In the genomic region with DNA sequence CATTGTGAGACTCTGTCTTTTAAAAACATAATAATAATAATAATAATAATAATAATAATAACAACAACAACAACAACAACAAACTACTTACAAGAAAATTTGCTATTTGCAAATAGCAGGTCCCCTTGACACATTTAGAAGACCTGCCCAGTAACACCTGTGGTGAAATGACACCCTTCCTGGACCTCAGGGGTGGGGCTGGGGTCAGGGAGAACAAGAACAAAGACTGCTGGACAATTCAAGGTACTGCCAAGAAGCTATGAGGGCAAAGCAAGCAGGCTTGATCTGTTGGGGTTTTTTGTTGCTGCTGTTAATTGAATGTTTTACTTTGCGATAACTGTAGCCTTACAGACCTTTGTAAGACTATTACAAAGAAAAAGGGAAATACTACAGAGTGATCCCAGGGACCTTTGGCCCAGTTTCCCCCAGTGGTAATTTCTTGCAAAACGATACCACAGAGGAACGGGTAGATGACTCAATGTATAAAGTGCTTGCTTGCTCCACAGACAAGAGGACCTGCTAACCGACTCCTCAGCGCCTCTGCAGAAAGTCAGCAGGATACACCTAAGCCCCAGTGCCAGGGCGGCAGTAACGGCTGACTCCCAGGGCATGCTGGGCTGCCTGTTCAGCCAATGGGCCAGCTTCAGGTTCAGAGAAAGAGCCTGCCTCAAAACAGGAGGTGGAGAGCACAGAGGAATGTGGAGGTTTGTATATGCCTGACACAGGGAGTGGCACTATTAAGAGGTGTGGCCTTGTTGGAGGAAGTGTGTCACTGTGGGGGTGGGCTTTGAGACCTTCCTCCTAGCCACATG, we compare ENCODE assay signal across 15 mouse cellular contexts. TPM values are rescaled to one million over a fixed set of nuclear protein-coding genes. Genes with fewer than 3 reads are reported as not detected.
A peak's percentile ranks its signal among the peaks of the same experiment; 100 is the strongest.
DNase-seq lines count a peak whose midpoint lies in the region; ATAC-seq and TF ChIP-seq lines count a peak whose summit lies in the region.
"Had no signal": no experiment of that assay in that cellular context is flagged by ENCODE, and none has a peak within 500 bp of the region (broad histone marks: within the 10 kb centered on the region; RNA-seq: fewer than 3 reads in every experiment).

No protein-coding gene starts in this region.

- H3K36me3 ChIP-seq in intestine, postnatal 0 days (ENCODE audit: control insufficient read depth, insufficient read depth) = no peaks in the 10 kb centered on the region
- H3K36me3 ChIP-seq in forebrain, embryonic 15.5 days = no peaks in the 10 kb centered on the region
- H3K36me3 ChIP-seq: hindbrain, embryonic 12.5 days; limb, embryonic 13.5 days; midbrain, embryonic 15.5 days had no signal

- H3K27me3 ChIP-seq in intestine, postnatal 0 days (replicated peaks; ENCODE audit: control insufficient read depth, insufficient read depth, low read length) = no peaks in the 10 kb centered on the region
- H3K27me3 ChIP-seq in forebrain, embryonic 15.5 days = no peaks in the 10 kb centered on the region
- H3K27me3 ChIP-seq: CH12.LX; hindbrain, embryonic 12.5 days; limb, embryonic 13.5 days; midbrain, embryonic 15.5 days had no signal

- DNase-seq in lung, adult 18-20 months = peak; percentile 33 to 46
- no peak for DNase-seq in lung, postnatal 14 days
- DNase-seq in R1 (ENCODE audit: low read depth, low spot score) = peak; percentile 98
- no peak for DNase-seq in urinary bladder, adult 2 months (ENCODE audit: low spot score)
- no peak for DNase-seq in kidney, postnatal 36 days
- DNase-seq: kidney, adult 9 months; thymus, postnatal 36 days had no signal

- H3K4me3 ChIP-seq in intestine, postnatal 0 days (ENCODE audit: low read depth, low read length) = no peak overlapping the region
- H3K4me3 ChIP-seq in forebrain, embryonic 15.5 days = no peak overlapping the region
- H3K4me3 ChIP-seq: hindbrain, embryonic 12.5 days; limb, embryonic 13.5 days; midbrain, embryonic 15.5 days had no signal

- TF ChIP-seq CTCF in intestine, postnatal 0 days (IDR thresholded peaks at IDR 0.05; ENCODE audit: low read depth) = no peak

- no peak overlapping the region for H3K9ac ChIP-seq in intestine, postnatal 0 days (ENCODE audit: low read depth, low read length)
- no peak overlapping the region for H3K9ac ChIP-seq in forebrain, embryonic 15.5 days (replicated peaks)
- H3K9ac ChIP-seq: hindbrain, embryonic 12.5 days; limb, embryonic 13.5 days; midbrain, embryonic 15.5 days had no signal

- no peaks in the 10 kb centered on the region for H3K9me3 ChIP-seq in intestine, postnatal 0 days (ENCODE audit: control insufficient read depth)
- H3K9me3 ChIP-seq in forebrain, embryonic 15.5 days = no peaks in the 10 kb centered on the region
- H3K9me3 ChIP-seq: hindbrain, embryonic 12.5 days; limb, embryonic 13.5 days; midbrain, embryonic 15.5 days had no signal

- H3K4me2 ChIP-seq in intestine, postnatal 0 days (replicated peaks; ENCODE audit: low read depth) = no peak overlapping the region
- no peak overlapping the region for H3K4me2 ChIP-seq in forebrain, embryonic 15.5 days (replicated peaks)
- H3K4me2 ChIP-seq: hindbrain, embryonic 12.5 days; limb, embryonic 13.5 days; midbrain, embryonic 15.5 days had no signal

- no peaks in the 10 kb centered on the region for H3K4me1 ChIP-seq in intestine, postnatal 0 days (replicated peaks; ENCODE audit: control insufficient read depth, insufficient read depth, low read length)
- H3K4me1 ChIP-seq in forebrain, embryonic 15.5 days = no peaks in the 10 kb centered on the region
- H3K4me1 ChIP-seq: hindbrain, embryonic 12.5 days; midbrain, embryonic 15.5 days had no signal

- ATAC-seq in intestine, postnatal 0 days = peak; percentile 49
- ATAC-seq in neutrophil, adult 5-6 weeks (ENCODE audit: extremely low read depth, insufficient number of reproducible peaks, low FRiP score, poor library complexity, severe bottlenecking) = peak; percentile 77
- no peak for ATAC-seq in forebrain, embryonic 15.5 days (replicated peaks)
- ATAC-seq: activated CD4-positive, CD25-positive, alpha-beta regulatory T cell, adult 4 months; midbrain, embryonic 15.5 days had no signal

- 73% methylated on average over 7 of the region's 7 CpGs for WGBS in intestine, postnatal 0 days
- WGBS in forebrain, embryonic 15.5 days = 87% methylated on average over 7 of the region's 7 CpGs

- H3K27ac ChIP-seq in intestine, postnatal 0 days (ENCODE audit: low read depth, low read length) = no peak overlapping the region
- no peak overlapping the region for H3K27ac ChIP-seq in forebrain, embryonic 15.5 days (replicated peaks)
- H3K27ac ChIP-seq: hindbrain, embryonic 12.5 days; limb, embryonic 13.5 days; midbrain, embryonic 15.5 days had no signal

RNA-seq across cellular contexts. Expression of gene Noct, which starts 14.5 kb away (rescaled TPM):
- 11.3 and 12.0 TPM in 2 replicates for polyA plus RNA-seq in intestine, postnatal 0 days (2015; fragmentation: Nextera tagmentation; extraction: Ambion mirVana)
- total RNA-seq in neutrophil, adult 5-6 weeks (2017) = 4.0 and 6.6 TPM in 2 replicates
- 10.7 and 12.5 TPM in 2 replicates for polyA plus RNA-seq in urinary bladder, adult 2 months (2012; rRNA removed)
- polyA plus RNA-seq in forebrain, embryonic 15.5 days (2015; fragmentation: Nextera tagmentation; extraction: Ambion mirVana) = 22.5 and 24.5 TPM in 2 replicates

Comparison
In these comparisons a context has a peak if more than half of its experiments do, and no peak if none do; other contexts are left out.
1. DNase-seq: peak in lung, adult 18-20 months (2 of 2) and R1 (single experiment); none in lung, postnatal 14 days (single experiment), urinary bladder, adult 2 months (single experiment) and kidney, postnatal 36 days (0 of 2).